Mouse (Mus musculus): Measurements from ENCODE around the gene Plekha4. TPM values are rescaled to one million over a fixed set of nuclear protein-coding genes. Genes with fewer than 3 reads are reported as not detected.

Gene Plekha4
- polyA plus RNA-seq (2012) = 0.93 and 1.1 TPM in 2 replicates

GRCm38 (mm10) chr7:45525809-45526473 is at the start of gene Plekha4, which contains the start of gene Ppp1r15a:
Plekha4 (plus strand) TSS chr7:45526330.
Ppp1r15a (minus strand) TSS chr7:45526268.

GRCm38 (mm10) chr7:45481374-45481927 is 44.7 kb upstream of the Plekha4 start, which contains the start of gene Tulp2:
Tulp2 (plus strand) TSS chr7:45481877.

GRCm38 (mm10) chr7:45486761-45487415 is 39.2 kb upstream of the Plekha4 start, which contains the start of gene Gm45808:
Gm45808 (minus strand) TSS chr7:45486811.

GRCm38 (mm10) chr7:45488293-45489204 is 37.6 kb upstream of the Plekha4 start, which contains the start of gene Dhdh:
Dhdh (minus strand) TSS chr7:45488805.

DNA sequence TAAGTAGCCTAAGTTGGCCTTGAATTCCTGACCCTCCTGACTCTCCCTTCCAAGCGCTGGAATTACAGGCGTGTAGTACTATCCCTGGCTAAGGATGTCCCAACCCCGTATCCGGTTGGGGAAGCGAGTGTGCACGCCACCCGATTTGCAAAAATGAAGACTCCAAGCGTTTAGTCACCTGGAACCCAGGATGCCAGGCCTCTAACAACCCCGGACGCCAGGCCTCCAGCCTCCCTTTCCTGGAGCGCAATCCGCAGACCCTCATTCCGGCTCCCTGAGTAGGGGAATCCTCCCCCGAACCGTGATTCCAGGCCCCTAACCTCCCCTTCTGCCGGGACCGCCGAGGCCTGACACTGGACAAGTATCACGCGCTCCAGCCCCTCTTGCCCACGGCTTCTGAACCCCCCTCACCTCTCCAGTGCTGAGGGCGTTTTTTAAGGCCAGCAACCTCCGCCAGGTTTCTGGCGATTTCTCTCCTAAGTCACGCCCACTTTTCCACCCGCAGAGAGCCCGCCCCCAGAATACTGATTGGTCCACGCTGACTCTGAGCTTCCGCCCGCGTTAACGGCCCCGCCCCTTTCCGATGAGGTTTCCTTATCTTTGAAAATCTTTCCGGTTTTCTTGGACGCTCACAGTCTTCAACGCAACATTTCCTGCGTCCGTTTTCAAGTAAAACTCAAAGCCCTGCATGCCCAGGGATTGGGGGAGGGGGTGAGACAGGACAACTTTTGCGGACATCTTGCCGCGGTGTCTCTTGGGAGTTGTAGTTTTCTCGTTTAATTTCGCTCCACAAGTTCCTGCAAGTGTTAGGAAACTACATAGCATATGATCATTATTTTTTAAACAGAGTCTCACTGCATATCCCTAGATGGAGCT is 16.0 kb upstream of the Plekha4 start, which contains the start of gene Nucb1:
Gene Nucb1 (minus strand): TSS at position 495 of the 876 bp plus-strand sequence.

GRCm38 (mm10) chr7:45554744-45555143 is 28.6 kb downstream of the Plekha4 start, which contains the start of gene Hsd17b14:
Hsd17b14 (plus strand) TSS chr7:45554893.

DNA sequence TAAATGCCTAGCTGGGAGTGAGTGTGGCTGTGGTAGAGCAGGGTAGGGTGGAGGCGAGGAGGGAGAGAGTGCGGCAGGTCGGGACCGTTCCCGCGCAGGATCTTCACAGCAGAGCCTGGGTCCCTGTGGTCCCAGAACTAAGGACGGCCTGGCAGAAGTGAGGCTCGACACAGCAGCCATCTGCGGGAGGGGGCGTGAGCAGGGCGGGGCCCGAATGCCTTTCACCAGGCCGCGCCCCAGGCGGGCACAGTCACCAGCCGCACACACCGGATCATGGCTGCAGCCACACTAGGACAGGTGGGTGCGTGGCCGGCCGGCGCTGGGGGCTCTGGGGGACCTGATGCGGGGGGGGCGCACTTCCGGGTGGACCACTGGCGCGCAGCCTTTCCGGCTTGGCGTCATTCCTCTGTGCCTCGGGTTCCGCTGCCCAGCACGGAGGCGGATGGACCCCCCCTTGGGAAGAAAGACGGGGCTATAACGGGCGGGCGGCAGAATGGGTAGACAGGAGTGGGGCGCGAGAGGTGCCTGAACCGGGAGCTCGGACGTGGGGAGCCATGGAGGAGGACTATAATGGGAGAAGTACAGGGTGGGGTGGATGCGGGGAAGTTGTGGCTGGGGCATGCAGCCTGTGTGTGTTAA is 44.1 kb downstream of the Plekha4 start, which contains the start of gene Bcat2:
Gene Bcat2 (plus strand): TSS at position 51 of the 639 bp plus-strand sequence.

Other genes starting within 250 kb of the Plekha4 start
- gene Slc6a21, start 248.8 kb upstream of the Plekha4 start, polyA plus RNA-seq (2012) = 0.09 TPM in 1 of 2 replicates, not detected in the other
- 3.3 and 5.4 TPM in 2 replicates for gene Trpm4, start 192.6 kb upstream of the Plekha4 start, polyA plus RNA-seq (2012)
- gene Hrc, start 191.0 kb upstream of the Plekha4 start, polyA plus RNA-seq (2012) = not detected in 2 replicates
- 0.56 TPM in 2 replicates for gene Ppfia3, start 159.3 kb upstream of the Plekha4 start, polyA plus RNA-seq (2012)
- 2.3 and 2.6 TPM in 2 replicates for gene Lin7b, start 155.7 kb upstream of the Plekha4 start, polyA plus RNA-seq (2012)
- gene Snrnp70, start 130.6 kb upstream of the Plekha4 start, polyA plus RNA-seq (2012) = 920 and 1,244 TPM in 2 replicates
- gene Kcna7, start 120.7 kb upstream of the Plekha4 start, polyA plus RNA-seq (2012) = 0.04 and 0.28 TPM in 2 replicates
- 0.04 TPM in 1 of 2 replicates, not detected in the other for gene Ntf5, start 112.6 kb upstream of the Plekha4 start, polyA plus RNA-seq (2012)
- 0.11 TPM in 1 of 2 replicates, not detected in the other for gene Lhb, start 105.5 kb upstream of the Plekha4 start, polyA plus RNA-seq (2012)
- gene Gys1, start 91.5 kb upstream of the Plekha4 start, polyA plus RNA-seq (2012) = 28.3 and 36.5 TPM in 2 replicates
- gene Ruvbl2, start 88.2 kb upstream of the Plekha4 start, polyA plus RNA-seq (2012) = 407 and 425 TPM in 2 replicates
- 3,550 and 4,748 TPM in 2 replicates for gene Ftl1, start 66.4 kb upstream of the Plekha4 start, polyA plus RNA-seq (2012)
- 188 and 194 TPM in 2 replicates for gene Bax, start 59.4 kb upstream of the Plekha4 start, polyA plus RNA-seq (2012)
- 0.05 TPM in 1 of 2 replicates, not detected in the other for gene Tulp2, start 44.5 kb upstream of the Plekha4 start, polyA plus RNA-seq (2012)
- not detected in 2 replicates for gene Gm45808, start 39.5 kb upstream of the Plekha4 start, polyA plus RNA-seq (2012)
- 4.6 TPM in 2 replicates for gene Dhdh, start 37.5 kb upstream of the Plekha4 start, polyA plus RNA-seq (2012)
- gene Nucb1, start 15.9 kb upstream of the Plekha4 start, polyA plus RNA-seq (2012) = 728 and 929 TPM in 2 replicates
- gene Ppp1r15a, start 62 bp upstream of the Plekha4 start, polyA plus RNA-seq (2012) = 397 and 438 TPM in 2 replicates
- gene Hsd17b14, start 28.6 kb downstream of the Plekha4 start, polyA plus RNA-seq (2012) = 2.8 and 3.1 TPM in 2 replicates
- gene Bcat2, start 43.8 kb downstream of the Plekha4 start, polyA plus RNA-seq (2012) = 58.9 and 61.2 TPM in 2 replicates
- gene Fgf21, start 89.2 kb downstream of the Plekha4 start, polyA plus RNA-seq (2012) = not detected in 2 replicates
- gene Fut1, start 91.0 kb downstream of the Plekha4 start, polyA plus RNA-seq (2012) = not detected in 2 replicates
- 0.14 and 0.18 TPM in 2 replicates for gene Izumo1, start 95.5 kb downstream of the Plekha4 start, polyA plus RNA-seq (2012)
- 0.60 and 0.75 TPM in 2 replicates for gene Rasip1, start 101.2 kb downstream of the Plekha4 start, polyA plus RNA-seq (2012)
- gene Mamstr, start 113.6 kb downstream of the Plekha4 start, polyA plus RNA-seq (2012) = 0.30 TPM in 1 of 2 replicates, not detected in the other
- 0.10 TPM in 1 of 2 replicates, not detected in the other for gene Fut2, start 140.1 kb downstream of the Plekha4 start, polyA plus RNA-seq (2012)
- 0.04 TPM in 1 of 2 replicates, not detected in the other for gene Ntn5, start 157.7 kb downstream of the Plekha4 start, polyA plus RNA-seq (2012)
- gene Sec1, start 168.1 kb downstream of the Plekha4 start, polyA plus RNA-seq (2012) = 0.04 TPM in 1 of 2 replicates, not detected in the other
- gene Car11, start 173.5 kb downstream of the Plekha4 start, polyA plus RNA-seq (2012) = 0.31 TPM in 1 of 2 replicates, not detected in the other
- 13.7 and 15.4 TPM in 2 replicates for gene Dbp, start 178.8 kb downstream of the Plekha4 start, polyA plus RNA-seq (2012)
- gene Rpl18, start 189.1 kb downstream of the Plekha4 start, polyA plus RNA-seq (2012) = 13,154 and 13,434 TPM in 2 replicates
- gene Sphk2, start 191.7 kb downstream of the Plekha4 start, polyA plus RNA-seq (2012) = 95.0 and 123 TPM in 2 replicates
- 1.4 and 2.6 TPM in 2 replicates for gene Fam83e, start 194.9 kb downstream of the Plekha4 start, polyA plus RNA-seq (2012)
- not detected in 2 replicates for gene Spaca4, start 199.5 kb downstream of the Plekha4 start, polyA plus RNA-seq (2012)

Measured in megakaryocyte-erythroid progenitor cell, adult 5 weeks (primary cell).